Mouse (Mus musculus) spleen, adult 12 weeks (tissue): Measurements from ENCODE around the gene Mccc1.

ENCODE experiments used
- DNase-seq: peaks from one replicate; pipeline ENCODE4 v3.0.0; 2022; ENCODE audit warnings: low spot score

Mccc1 gene

GRCm38 (mm10) chr3:36000275-36001239 lies at the start of gene Mccc1:
Gene Mccc1, minus strand, starts transcription at chr3:36000678.
- DNase-seq = peak; percentile 80

- no peak for DNase-seq
Measured at GRCm38 (mm10) chr3:36049106-36049505, 48.6 kb upstream of the Mccc1 start.

DNA sequence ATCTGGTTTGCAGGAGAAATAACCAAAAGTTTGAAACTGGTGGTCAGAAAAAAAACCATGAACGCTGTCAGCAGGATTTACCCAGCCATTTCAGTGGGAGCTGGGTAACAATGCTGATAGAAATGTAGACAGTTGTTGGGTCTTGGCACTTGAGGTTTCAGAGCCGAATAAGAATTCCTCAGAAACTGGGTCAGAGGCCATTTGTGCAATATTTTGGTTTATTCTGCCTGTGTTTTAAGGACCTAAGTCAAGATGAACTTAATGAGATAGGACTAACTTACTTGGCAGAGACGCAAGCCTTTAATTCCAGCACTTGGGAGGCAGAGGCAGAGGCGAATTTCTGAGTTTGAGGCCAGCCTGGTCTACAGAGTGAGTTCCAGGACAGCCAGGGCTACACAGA lies 44.6 kb upstream of the Mccc1 start:
- no peak for DNase-seq

- DNase-seq = no peak
Measured at GRCm38 (mm10) chr3:36044520-36044919, 44.0 kb upstream of the Mccc1 start.

GRCm38 (mm10) chr3:36031740-36032510 lies 31.4 kb upstream of the Mccc1 start:
- DNase-seq = no peak

DNA sequence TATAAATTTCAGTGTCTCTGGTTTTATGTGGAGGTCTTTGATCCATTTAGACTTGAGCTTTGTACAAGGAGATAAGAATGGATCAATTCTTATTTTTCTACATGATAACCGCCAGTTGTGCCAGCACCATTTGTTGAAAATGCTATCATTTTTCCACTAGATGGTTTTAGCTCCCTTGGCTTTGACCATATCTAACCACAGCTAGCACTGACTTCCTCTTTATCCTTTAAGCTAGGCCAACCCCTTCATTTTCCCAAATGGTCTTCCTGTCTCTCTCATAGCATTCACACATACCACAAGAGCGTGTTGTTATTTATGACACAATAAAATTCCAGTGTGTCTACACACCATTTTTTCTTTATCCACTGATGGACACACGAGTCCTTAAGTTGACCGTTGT lies 29.5 kb upstream of the Mccc1 start:
- DNase-seq = no peak

DNA sequence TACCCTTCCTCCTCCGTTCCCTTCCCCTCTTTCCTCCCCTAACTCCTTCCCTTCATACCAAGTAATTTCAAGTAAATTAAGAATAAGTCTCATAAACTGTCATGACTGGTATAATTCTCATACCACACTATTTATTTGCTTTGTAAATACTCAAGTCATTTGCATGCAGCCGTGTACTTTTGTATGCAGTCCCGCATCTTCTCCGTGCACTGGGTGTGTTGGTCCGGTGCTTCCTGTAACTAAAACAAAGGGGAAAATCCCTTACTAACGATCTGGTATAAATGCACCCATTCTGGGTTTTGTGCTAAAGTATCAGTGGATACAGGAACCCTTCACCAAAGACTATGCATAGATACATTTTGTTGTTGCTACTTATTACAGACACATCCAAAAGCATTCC lies 25.3 kb upstream of the Mccc1 start:
- DNase-seq = no peak

- DNase-seq = no peak
Measured at GRCm38 (mm10) chr3:36011239-36011638, 10.8 kb upstream of the Mccc1 start.

DNA sequence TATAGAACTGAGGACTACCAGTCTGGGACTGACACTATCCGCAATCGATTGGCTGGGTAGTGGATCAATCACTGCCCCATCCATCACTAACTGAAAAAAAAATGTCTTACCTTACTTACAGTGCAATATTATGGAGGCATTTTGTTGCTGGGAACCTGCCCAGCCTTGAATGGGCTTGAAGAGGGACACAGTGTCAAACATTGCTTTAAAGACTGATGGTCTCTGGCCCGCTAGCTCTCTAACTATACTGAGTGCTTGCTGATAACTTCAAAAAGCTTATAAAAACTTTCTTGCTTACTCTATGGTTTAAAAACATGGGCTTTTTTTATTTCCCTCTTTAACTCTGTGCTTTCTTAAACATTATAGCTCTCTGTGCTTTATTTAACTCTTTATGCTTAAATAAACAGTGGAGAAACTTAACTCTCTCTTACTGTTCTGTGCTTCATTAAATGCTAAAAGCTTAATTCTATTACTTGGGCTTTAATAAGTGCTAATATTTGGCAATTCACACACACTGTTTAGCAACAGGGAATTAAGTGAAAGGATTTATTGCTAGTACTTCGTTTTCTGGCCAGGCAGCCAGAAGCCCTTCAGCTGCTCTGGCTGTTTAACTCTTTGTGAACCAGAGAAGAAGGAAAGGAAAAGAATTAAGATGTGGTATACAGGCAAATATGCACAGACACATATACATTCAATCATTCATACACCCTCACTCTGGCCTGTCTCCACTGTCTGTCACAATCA lies 8.1 kb upstream of the Mccc1 start:
- no peak for DNase-seq

GRCm38 (mm10) chr3:36004028-36004895 lies 3.8 kb upstream of the Mccc1 start:
- no peak for DNase-seq

GRCm38 (mm10) chr3:35994552-35995531 lies 5.6 kb downstream of the Mccc1 start:
- DNase-seq = no peak

GRCm38 (mm10) chr3:35990715-35991114 lies 9.8 kb downstream of the Mccc1 start:
- no peak for DNase-seq

GRCm38 (mm10) chr3:35988031-35988430 lies 12.4 kb downstream of the Mccc1 start:
- DNase-seq = no peak

- DNase-seq = no peak
Measured at GRCm38 (mm10) chr3:35986266-35986665, 14.2 kb downstream of the Mccc1 start.

DNA sequence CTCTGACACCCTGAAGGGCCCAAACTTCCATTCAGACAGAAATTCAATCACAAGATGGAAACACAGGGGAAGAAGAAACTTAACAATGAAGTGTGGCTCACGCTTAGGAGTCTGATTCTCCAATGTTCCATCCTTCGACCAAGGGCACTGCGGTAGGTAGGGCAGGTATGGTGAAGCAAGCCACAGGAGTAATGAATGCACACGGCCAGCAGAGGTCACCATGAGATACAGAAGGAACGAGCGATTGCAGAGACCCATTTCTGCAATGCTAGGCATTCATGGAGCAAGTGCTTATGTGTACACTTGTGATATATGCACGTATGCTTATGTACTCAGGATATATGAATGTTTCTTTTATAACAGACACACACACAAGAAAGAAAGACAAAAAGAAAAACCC lies 26.9 kb downstream of the Mccc1 start:
- DNase-seq = no peak

GRCm38 (mm10) chr3:35972985-35973384 lies 27.5 kb downstream of the Mccc1 start:
- DNase-seq = no peak

DNA sequence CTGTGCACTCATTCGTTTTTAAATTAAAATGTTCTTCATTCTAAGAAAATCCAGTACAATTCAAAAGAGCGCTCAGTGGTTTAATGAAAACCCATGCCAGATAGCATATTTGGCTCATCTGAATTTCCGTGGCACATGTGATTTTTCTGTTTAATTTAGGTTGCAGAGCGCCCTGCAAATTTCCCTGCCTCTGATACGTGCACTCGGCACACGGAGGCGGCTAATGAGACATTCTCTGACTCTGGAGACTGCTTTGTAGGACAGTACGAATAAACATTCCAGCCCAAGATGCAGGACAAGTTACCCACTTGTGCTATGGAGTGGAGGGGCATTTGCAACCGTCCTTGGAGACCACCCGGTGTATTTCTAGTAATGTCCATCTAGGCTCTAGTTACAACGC lies 29.3 kb downstream of the Mccc1 start:
- DNase-seq = no peak

GRCm38 (mm10) chr3:35970441-35970840 lies 30.0 kb downstream of the Mccc1 start:
- DNase-seq = no peak

- DNase-seq = no peak
Measured at GRCm38 (mm10) chr3:35967366-35967921, 33.0 kb downstream of the Mccc1 start.

GRCm38 (mm10) chr3:35966493-35966892 lies 34.0 kb downstream of the Mccc1 start:
- no peak for DNase-seq
